Mouse (Mus musculus): ENCODE results near the gene Camkmt.

Camkmt gene

GRCm38 (mm10) chr17:85463497-85464392 lies 373.4 kb downstream of the Camkmt start:
- no peak for DNase-seq (ENCODE audit: low spot score)

GRCm38 (mm10) chr17:85464466-85465411 lies 374.4 kb downstream of the Camkmt start:
- DNase-seq (ENCODE audit: low spot score) = no peak

- no peak for DNase-seq (ENCODE audit: low spot score)
These were observed 379.4 kb downstream of the Camkmt start for GRCm38 (mm10) chr17:85469776-85470175.

GRCm38 (mm10) chr17:85472687-85473202 lies 382.4 kb downstream of the Camkmt start:
- no peak for DNase-seq (ENCODE audit: low spot score)

DNA sequence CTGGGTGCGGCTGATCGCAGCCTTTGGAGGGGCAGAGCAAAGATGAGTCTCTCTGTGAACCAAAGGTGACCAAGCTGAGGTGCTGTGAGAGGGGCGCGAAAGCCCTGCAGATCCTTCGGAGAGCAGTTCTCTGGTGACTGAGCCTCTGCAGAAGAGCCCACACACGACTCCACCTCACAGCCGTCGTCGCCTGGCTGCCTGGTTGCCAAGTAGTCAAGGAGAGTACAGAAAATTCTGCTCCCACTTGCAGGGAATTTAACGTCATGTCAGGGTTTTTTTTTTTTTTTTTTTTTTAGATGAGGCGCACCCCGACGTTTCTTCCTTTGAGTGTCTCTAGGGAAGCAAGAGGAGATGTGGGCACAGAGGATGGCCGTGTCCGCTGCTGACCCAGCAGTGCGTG lies 382.9 kb downstream of the Camkmt start:
- no peak for DNase-seq (ENCODE audit: low spot score)

GRCm38 (mm10) chr17:85473881-85474280 lies 383.5 kb downstream of the Camkmt start:
- no peak for DNase-seq (ENCODE audit: low spot score)

DNA sequence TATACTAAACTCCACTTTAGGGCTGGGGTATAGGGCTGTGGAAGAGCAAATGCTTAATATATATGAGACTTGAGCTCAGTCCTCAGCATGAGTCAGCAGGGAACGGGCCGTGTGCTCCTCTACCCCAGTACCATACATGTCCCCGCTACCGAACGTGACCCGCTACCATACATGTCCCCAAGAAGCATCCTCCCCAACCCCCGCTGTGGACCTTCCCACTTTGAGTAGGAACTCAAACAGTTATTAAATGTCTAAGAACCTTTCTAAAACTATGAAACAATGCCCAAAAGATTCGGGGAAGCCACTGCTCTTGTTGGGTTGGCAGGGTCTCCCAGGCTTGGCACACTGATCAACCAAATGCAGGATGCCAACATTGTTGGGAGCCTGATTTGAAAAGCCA lies 390.9 kb downstream of the Camkmt start:
- no peak for DNase-seq (ENCODE audit: low spot score)

DNA sequence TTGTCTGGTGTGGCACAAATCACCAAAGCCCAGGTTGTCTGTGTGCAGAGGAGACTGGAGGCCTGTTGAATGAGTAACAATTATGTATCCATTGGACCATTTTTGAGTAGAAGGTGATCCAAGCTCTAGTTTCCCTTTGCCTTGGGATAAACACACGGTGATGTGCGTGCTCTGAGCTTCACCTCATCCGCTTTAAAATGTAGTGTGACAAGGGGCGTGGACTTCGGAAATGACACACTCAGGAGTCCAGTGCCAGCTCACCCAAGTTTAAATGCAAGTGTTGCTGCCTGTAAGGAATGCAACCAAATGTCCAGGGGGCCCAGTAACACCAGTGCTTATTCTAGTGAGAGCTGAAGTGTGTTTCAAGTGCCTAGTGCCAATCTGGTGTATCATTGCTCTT lies 392.7 kb downstream of the Camkmt start:
- no peak for DNase-seq (ENCODE audit: low spot score)

DNA sequence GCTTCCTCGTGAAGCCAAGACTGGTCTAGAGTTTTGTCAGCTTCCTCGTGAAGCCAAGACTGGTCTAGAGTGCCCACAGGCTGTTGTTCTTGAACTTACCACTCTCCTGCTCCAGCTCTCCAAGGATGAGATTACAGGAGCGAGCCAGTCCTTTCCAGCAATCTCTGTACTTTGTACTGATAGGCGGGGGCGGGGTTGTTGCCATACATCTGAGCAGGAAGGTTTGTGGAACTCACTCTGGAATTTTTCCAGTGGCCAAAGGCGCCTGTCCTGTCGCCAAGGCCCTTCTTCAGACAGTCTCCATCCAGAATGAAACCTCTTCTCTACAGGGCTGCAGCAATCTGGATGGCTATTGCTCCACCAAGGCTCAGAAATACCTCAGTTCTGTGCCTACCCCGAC lies 393.7 kb downstream of the Camkmt start:
- no peak for DNase-seq (ENCODE audit: low spot score)

GRCm38 (mm10) chr17:85484526-85484925 lies 394.2 kb downstream of the Camkmt start:
- DNase-seq (ENCODE audit: low spot score) = no peak

- no peak for DNase-seq (ENCODE audit: low spot score)
These were observed 395.0 kb downstream of the Camkmt start for GRCm38 (mm10) chr17:85485065-85485945.

- no peak for DNase-seq (ENCODE audit: low spot score)
These were observed 395.7 kb downstream of the Camkmt start for GRCm38 (mm10) chr17:85485946-85486533.

- no peak for DNase-seq (ENCODE audit: low spot score)
These were observed 396.5 kb downstream of the Camkmt start for GRCm38 (mm10) chr17:85486585-85487480.

- DNase-seq (ENCODE audit: low spot score) = no peak
These were observed 397.2 kb downstream of the Camkmt start for GRCm38 (mm10) chr17:85487531-85487930.

GRCm38 (mm10) chr17:85488601-85489487 lies 398.5 kb downstream of the Camkmt start:
- DNase-seq (ENCODE audit: low spot score) = no peak

- DNase-seq (ENCODE audit: low spot score) = no peak
These were observed 399.2 kb downstream of the Camkmt start for GRCm38 (mm10) chr17:85489488-85489980.

DNA sequence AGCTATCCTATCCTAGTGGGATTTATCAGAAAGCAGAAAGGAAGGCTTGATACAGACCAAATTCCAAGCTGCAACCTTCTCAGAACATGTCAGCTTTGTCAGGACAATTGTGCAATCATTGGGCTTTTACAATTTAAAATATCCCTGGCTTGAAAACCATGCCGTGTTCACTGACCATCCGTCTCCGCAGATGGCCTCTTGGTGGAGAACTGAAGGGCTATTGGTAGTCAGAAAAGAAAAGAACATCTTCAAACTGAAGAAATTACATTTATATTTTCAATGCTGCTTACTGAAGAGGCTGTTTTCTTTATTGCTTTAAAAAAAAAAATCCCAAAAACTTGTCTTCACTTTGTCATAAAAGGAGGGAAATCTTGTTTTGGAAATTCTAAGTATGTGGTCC lies 401.1 kb downstream of the Camkmt start:
- DNase-seq (ENCODE audit: low spot score) = no peak

DNA sequence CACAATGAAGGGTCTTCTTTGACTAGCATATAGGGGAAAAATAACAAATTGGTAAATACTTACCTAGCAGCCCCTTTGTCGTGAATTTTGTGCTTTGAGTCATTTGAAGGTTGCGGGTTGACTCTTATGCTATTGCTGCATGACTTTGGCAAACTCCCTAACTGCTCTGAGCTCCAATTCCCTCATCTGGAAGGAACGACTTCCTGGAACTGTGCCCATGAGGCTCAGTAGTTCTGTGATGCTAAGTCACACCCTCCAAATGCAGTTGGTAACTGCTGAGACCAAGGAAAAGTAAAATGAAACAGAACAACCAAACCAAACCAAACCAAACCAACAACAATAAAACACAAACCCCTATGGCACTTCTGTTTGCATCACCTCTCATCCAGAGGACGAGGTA lies 403.2 kb downstream of the Camkmt start:
- DNase-seq (ENCODE audit: low spot score) = no peak
